Mouse (Mus musculus) MEL (cell line): Measurements from ENCODE around the gene Atg16l1.

Source experiments
- CTCF ChIP-seq, 3 experiments: IDR thresholded peaks in 2 of 3; conservative IDR thresholded peaks in 1 of 3; 2 replicates each; pipeline ENCODE4 v1.5.1; 2011 to 2012; ENCODE audit warnings: low read length in 3 of 3, low read depth in 2 of 3, mild to moderate bottlenecking in 2 of 3, improper control_type of control experiment in 1 of 3, inconsistent platforms in 1 of 3, mixed read lengths in 1 of 3, moderate library complexity in 1 of 3; ENCODE audit not compliant: control insufficient read depth in 1 of 3, insufficient read depth in 1 of 3, poor library complexity in 1 of 3, severe bottlenecking in 1 of 3
- ETS1 ChIP-seq: IDR thresholded peaks from 2 replicates; pipeline ENCODE4 v1.6.1; 2012; ENCODE audit warnings: low read depth, mild to moderate bottlenecking, inconsistent platforms, low read length, improper control_type of control experiment, moderate library complexity
- HCFC1 ChIP-seq: IDR thresholded peaks from 2 replicates; pipeline ENCODE4 v1.6.1; 2012; ENCODE audit warnings: low read depth, mild to moderate bottlenecking, inconsistent platforms, low read length, improper control_type of control experiment, moderate library complexity
- MAFK ChIP-seq: IDR thresholded peaks from 2 replicates; pipeline ENCODE4 v1.6.1; 2011; ENCODE audit warnings: low read depth, mild to moderate bottlenecking, low read length, improper control_type of control experiment, borderline replicate concordance
- NRF1 ChIP-seq: IDR thresholded peaks from 2 replicates; pipeline ENCODE4 v1.6.1; 2014; ENCODE audit warnings: low read depth, mild to moderate bottlenecking, inconsistent platforms, low read length, improper control_type of control experiment, moderate library complexity; ENCODE audit not compliant: poor library complexity, insufficient read depth, severe bottlenecking
- POLR2A ChIP-seq, 2 experiments: IDR thresholded peaks; 2 replicates each; pipeline ENCODE4 v1.6.1; 2011 to 2012; ENCODE audit warnings: low read length in 2 of 2, mild to moderate bottlenecking in 2 of 2, control low read depth in 1 of 2, improper control_type of control experiment in 1 of 2, low read depth in 1 of 2, moderate library complexity in 1 of 2; ENCODE audit not compliant: control insufficient read depth in 1 of 2, insufficient read depth in 1 of 2, poor library complexity in 1 of 2
- SMC3 ChIP-seq: IDR thresholded peaks from 2 replicates; pipeline ENCODE4 v1.6.1; 2011; ENCODE audit warnings: low read depth, low read length, improper control_type of control experiment
- ZMIZ1 ChIP-seq: IDR thresholded peaks from 2 replicates; pipeline ENCODE4 v1.6.1; 2012; ENCODE audit warnings: low read depth, mild to moderate bottlenecking, inconsistent platforms, low read length, improper control_type of control experiment, moderate library complexity

- TF ChIP-seq MAFK: no peak
- no peak for TF ChIP-seq SMC3
- TF ChIP-seq CTCF (IDR thresholded peaks at IDR 0.05 in 2 of 3, conservative IDR thresholded peaks at IDR 0.05 in 1 of 3; ENCODE audit: control insufficient read depth in 1 of 3, insufficient read depth in 1 of 3, low read depth in 2 of 3, low read length in 3 of 3, poor library complexity in 1 of 3, severe bottlenecking in 1 of 3): no peak
- no peak for TF ChIP-seq POLR2A (IDR thresholded peaks at IDR 0.05; ENCODE audit: control insufficient read depth in 1 of 2, insufficient read depth in 1 of 2, low read depth in 1 of 2, low read length in 2 of 2, poor library complexity in 1 of 2)
- TF ChIP-seq ETS1: no peak
- no peak for TF ChIP-seq NRF1
- no peak for TF ChIP-seq ZMIZ1
- TF ChIP-seq HCFC1: no peak
Observed at GRCm38 (mm10) chr1:87733212-87733611, 22.5 kb upstream of the Atg16l1 start.
